Mouse (Mus musculus) C2C12 (cell line): ENCODE measurements at regions not wholly inside any gene's neighbourhood (a gene's known extent, or its start where the extent isn't known, plus 50 kb on each side); places are given as distances from the start of the nearest gene placed in this dataset.

Experiments used
- MAX ChIP-seq: IDR thresholded peaks from one replicate; pipeline ENCODE4 v1.6.1; 2011; ENCODE audit warnings: mild to moderate bottlenecking, control low read depth
- USF1 ChIP-seq: IDR thresholded peaks from one replicate; pipeline ENCODE4 v1.6.1; 2011; ENCODE audit warnings: low read depth, mild to moderate bottlenecking, control low read depth, moderate library complexity

GRCm38 (mm10) chr3:128896628-128897027 is 303.1 kb upstream of the Pitx2 start:
- TF ChIP-seq USF1 (no peak), MAX (no peak)
